ENCODE assay signal across 8 mouse cellular contexts in genomic region chr2:103565171-103565591, GRCm38 (mm10). TPM values are rescaled to one million over a fixed set of nuclear protein-coding genes. Genes with fewer than 3 reads are reported as not detected.
DNase-seq lines count a peak whose midpoint lies in the region.

No protein-coding gene starts in this region.

- peak overlapping the region; percentile 31; the same call in 1 of the 2 replicates for H3K27ac ChIP-seq in embryonic facial prominence, embryonic 10.5 days (replicated peaks)
- peak overlapping the region; percentile 87 for H3K27ac ChIP-seq in hindbrain, embryonic 10.5 days

- under 1% methylated on average over 22 of the region's 22 CpGs for WGBS in embryonic facial prominence, embryonic 10.5 days
- WGBS in hindbrain, embryonic 10.5 days, result 2% methylated on average over 22 of the region's 22 CpGs

- peak; percentile 20 for DNase-seq in urinary bladder, postnatal 14 days (ENCODE audit: low spot score)
- no peak for DNase-seq in urinary bladder, postnatal 10 days (ENCODE audit: low spot score)
- DNase-seq in embryonic facial prominence, embryonic 10.5 days (ENCODE audit: low spot score), result peak; percentile 69
- peak; percentile 63 for DNase-seq in hindbrain, embryonic 10.5 days (ENCODE audit: low spot score)
- DNase-seq in layer of hippocampus, adult 9-11 months, result peak; percentile 64
- peak; percentile 35 for DNase-seq in lung, postnatal 36 days
- peak; percentile 51 for DNase-seq in right cerebral cortex, adult 18-20 months
- no peak for DNase-seq in ovary, adult 18-20 months (ENCODE audit: low spot score)

- no peaks in the 10 kb centered on the region for H3K9me3 ChIP-seq in embryonic facial prominence, embryonic 10.5 days
- H3K9me3 ChIP-seq in hindbrain, embryonic 10.5 days, result no peaks in the 10 kb centered on the region

- H3K4me3 ChIP-seq in embryonic facial prominence, embryonic 10.5 days, result peak overlapping the region; percentile 80
- H3K4me3 ChIP-seq in hindbrain, embryonic 10.5 days, result peak overlapping the region; percentile 77

- no peaks in the 10 kb centered on the region for H3K36me3 ChIP-seq in embryonic facial prominence, embryonic 10.5 days (replicated peaks)
- no peaks in the 10 kb centered on the region for H3K36me3 ChIP-seq in hindbrain, embryonic 10.5 days

- peaks cover 54% of the 10 kb centered on the region for H3K4me1 ChIP-seq in embryonic facial prominence, embryonic 10.5 days
- peaks cover 55% of the 10 kb centered on the region for H3K4me1 ChIP-seq in hindbrain, embryonic 10.5 days (replicated peaks)

- peaks cover 59% of the 10 kb centered on the region for H3K27me3 ChIP-seq in embryonic facial prominence, embryonic 10.5 days (replicated peaks; ENCODE audit: low read depth, poor library complexity, severe bottlenecking)
- H3K27me3 ChIP-seq in hindbrain, embryonic 10.5 days (ENCODE audit: insufficient read depth, poor library complexity, severe bottlenecking), result peaks cover 57% of the 10 kb centered on the region

RNA-seq across cellular contexts. Expression of gene Abtb2, which starts 0.9 kb away (rescaled TPM):
- 9.9 and 13.1 TPM in 2 replicates for polyA plus RNA-seq in embryonic facial prominence, embryonic 10.5 days (2016; fragmentation: Nextera tagmentation; extraction: Ambion mirVana)
- 13.3 and 21.3 TPM in 2 replicates for polyA plus RNA-seq in hindbrain, embryonic 10.5 days (2016; fragmentation: Nextera tagmentation; extraction: Ambion mirVana)

Comparison
In these comparisons a context has a peak if more than half of its experiments do, and no peak if none do; other contexts are left out.
1. DNase-seq: peak in urinary bladder, postnatal 14 days (single experiment), embryonic facial prominence, embryonic 10.5 days (single experiment), hindbrain, embryonic 10.5 days (single experiment), layer of hippocampus, adult 9-11 months (single experiment), lung, postnatal 36 days (single experiment) and right cerebral cortex, adult 18-20 months (single experiment); none in urinary bladder, postnatal 10 days (single experiment) and ovary, adult 18-20 months (single experiment).